Mouse (Mus musculus): Measurements from ENCODE around the gene Rtp3.

Rtp3 gene

GRCm38 (mm10) chr9:110990204-110990603, at the start of gene Rtp3:
Rtp3 (minus strand) TSS chr9:110990583.
- no peak for DNase-seq (ENCODE audit: low read depth, low spot score)

GRCm38 (mm10) chr9:111039966-111040365, 49.6 kb upstream of the Rtp3 start:
- no peak for DNase-seq (ENCODE audit: low read depth, low spot score)

- DNase-seq (ENCODE audit: low read depth, low spot score) = no peak
These were observed 43.3 kb upstream of the Rtp3 start for GRCm38 (mm10) chr9:111033717-111034116.

GRCm38 (mm10) chr9:111026791-111027190, 36.4 kb upstream of the Rtp3 start:
- DNase-seq (ENCODE audit: low read depth, low spot score) = no peak

GRCm38 (mm10) chr9:111019022-111019421, 28.6 kb upstream of the Rtp3 start, which contains the start of gene Ltf:
Ltf (plus strand) TSS chr9:111019271.
- no peak for DNase-seq (ENCODE audit: low read depth, low spot score)

DNA sequence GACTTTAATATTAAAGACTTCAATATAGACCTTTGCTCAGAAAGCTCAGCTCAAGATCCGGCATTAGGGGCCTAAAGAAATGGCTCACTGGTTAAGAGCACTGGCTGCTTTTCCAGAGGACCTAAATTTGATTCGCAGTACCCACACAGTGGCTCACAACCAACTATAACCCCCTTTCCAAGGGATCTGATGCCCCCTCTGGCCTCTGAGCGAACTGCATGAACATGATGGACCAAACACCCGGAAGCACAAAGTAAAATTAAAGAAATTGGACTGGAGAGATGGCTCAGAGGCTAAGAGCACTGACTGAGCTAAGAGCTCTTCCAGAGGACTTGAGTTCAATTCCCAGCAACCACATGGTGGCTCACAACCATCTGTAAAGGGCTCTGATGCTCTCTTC, 25.3 kb upstream of the Rtp3 start:
- no peak for DNase-seq (ENCODE audit: low read depth, low spot score)

DNA sequence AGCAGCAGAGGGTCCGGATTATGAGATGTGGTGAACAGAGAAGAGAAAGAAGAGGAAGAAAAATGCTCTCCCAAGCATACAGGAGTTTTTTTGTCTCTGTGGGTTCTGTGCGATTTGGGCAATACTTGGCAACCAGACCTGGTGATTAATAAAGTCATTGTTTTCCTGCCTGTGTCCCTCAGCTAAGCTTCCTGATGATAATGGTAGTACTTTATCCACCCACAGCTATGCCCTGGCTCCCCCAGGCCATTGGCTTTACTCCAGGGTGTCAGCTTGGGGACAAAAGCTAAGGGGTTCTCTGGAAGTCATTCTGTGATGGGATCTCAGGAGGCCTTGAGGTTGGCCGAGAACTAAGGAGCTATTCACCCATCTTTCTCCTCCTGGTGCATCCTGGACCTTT, 21.7 kb upstream of the Rtp3 start:
- DNase-seq (ENCODE audit: low read depth, low spot score) = no peak

DNA sequence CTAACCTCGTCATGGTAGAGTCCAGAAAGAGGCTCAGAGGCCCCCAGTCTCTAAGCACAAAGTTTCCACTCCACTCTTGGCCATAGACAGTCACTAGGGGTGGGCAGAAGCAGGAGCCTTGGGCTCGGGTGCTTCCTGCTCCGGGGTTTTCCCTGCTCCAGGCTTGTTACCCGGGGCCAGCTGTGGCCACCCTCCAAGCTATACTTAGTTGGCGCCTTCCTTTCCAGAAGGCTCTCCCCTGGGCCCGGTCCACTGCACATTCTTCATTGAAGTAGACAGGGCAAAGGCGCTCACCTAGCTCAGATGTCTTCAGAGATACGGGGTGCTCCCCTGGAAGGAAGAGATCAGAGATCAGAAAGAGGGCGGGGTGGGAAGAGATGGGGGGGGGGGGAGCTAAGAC, 21.2 kb upstream of the Rtp3 start:
- DNase-seq (ENCODE audit: low read depth, low spot score) = no peak

GRCm38 (mm10) chr9:111009763-111010162, 19.4 kb upstream of the Rtp3 start:
- DNase-seq (ENCODE audit: low read depth, low spot score) = no peak

GRCm38 (mm10) chr9:111006544-111006943, 16.2 kb upstream of the Rtp3 start:
- no peak for DNase-seq (ENCODE audit: low read depth, low spot score)

DNA sequence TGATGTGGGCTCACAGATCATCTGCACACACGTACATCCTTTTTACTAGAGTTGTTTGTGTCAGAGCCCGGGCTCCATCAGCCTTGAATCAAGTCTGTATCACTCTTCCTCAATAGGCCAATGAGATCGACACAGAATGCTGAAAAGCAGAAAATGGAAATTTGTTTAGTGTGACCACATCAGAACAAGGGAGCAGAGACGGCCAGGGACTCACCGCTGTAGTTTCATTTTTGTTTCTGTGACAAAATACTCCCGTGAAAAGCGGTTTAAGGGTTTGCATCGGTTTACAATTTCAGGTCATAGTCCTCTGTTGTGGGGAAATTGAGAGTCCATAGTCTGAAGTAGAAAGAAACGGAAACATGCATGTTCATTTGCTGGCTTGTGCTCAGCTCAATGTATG, 12.9 kb upstream of the Rtp3 start:
- DNase-seq (ENCODE audit: low read depth, low spot score) = no peak

DNA sequence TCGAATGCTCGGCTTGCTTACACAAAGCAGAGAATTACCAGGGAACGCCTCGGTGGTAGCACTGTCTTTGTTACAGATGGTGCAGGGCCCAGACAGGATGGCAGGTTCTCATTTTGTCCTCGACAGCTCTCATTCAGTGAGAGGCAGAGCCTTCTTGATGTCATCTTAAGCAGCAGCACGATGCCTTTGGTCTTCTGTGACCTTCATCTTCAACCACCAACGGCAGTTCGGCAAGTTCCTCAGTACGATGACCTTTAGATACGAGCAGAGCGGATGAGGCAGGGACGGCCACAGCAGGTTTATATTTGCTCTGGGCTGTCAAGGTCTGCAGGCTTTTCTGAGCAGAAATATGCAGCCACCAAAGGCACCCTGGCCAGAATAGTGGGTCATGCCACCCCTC, 11.2 kb upstream of the Rtp3 start:
- no peak for DNase-seq (ENCODE audit: low read depth, low spot score)

DNA sequence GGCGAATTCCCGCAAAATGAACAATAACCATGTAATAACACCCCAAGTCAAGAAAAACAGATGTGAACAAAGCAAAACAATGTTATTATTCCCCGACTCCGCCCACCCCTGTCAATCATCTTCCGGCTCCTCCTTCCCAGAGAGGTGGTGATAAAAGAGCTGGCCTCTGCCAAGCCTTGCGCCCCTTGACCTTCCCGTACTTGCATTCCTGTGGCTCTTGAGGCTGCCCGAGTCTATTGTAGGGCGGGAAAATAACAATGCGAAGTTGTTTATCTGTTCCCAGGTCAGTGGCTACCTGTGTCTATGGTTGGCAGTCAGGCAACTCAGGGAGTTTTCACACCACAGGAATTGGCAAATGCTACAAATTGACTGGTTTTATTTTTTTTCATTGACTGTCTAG, 9.5 kb upstream of the Rtp3 start:
- no peak for DNase-seq (ENCODE audit: low read depth, low spot score)

DNA sequence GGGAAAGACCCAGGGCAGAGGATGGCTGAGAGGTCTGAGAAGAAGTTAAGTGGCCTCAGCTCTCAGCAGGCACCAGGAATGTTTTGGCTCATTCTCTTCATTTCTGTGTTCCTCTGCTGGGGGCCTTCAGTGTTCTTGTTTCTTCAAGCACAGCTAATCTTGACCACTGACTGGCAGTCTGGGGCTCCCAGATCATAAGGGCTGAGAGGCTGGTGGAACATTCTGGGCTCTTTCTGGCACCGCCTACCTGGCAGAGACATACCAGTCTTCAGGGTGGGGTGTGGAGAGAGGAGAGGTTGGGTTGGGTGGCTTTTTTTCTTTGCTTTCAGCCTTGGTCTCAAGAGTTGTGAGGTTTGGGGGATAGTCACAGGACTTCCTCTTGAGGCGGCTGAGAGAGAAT, 8.7 kb upstream of the Rtp3 start:
- DNase-seq (ENCODE audit: low read depth, low spot score) = no peak

DNA sequence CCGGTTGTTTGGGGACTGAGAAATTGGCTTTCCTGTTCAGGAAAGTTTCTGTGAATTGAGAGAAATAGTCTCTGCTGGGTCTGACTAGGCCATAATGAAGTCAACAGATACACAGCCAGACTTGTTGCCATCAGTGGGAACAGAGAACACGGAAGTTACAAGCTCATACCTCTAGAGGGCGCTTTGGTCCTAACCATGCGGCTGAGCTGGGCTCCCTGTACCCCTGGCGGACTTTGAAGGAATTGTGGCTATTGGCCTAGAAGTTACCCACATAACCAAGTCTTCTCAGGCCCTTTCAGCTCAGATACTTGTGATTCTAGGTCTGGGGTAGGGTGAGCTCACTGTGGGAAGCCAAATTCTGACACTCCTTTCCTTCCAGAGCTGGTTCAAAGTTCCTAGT, 6.9 kb upstream of the Rtp3 start:
- peak; percentile 68 for DNase-seq (ENCODE audit: low read depth, low spot score)

- DNase-seq (ENCODE audit: low read depth, low spot score) = peak; percentile 68
These were observed 4.4 kb upstream of the Rtp3 start for GRCm38 (mm10) chr9:110994716-110995172.

DNA sequence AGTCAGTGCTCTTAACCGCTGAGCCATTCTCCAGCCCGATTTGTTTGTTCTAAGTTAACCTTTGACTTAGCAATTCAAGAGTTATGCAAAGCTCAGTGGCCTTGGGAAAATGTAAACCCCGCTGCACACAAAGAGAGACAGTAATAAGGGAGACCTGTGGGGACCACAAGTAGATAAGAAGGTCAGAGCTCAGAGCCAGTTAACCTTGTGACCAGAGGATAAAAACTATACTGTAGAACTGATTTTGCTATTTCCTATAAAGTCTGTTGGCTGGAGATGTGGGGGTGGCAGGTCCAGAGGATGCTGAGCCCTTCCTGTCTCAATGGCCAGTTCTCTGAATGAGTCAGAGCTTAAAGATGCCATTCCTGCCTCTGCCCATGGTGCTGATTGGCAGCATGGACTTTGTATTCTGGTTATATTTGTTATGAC, 2.9 kb upstream of the Rtp3 start:
- DNase-seq (ENCODE audit: low read depth, low spot score) = no peak

DNA sequence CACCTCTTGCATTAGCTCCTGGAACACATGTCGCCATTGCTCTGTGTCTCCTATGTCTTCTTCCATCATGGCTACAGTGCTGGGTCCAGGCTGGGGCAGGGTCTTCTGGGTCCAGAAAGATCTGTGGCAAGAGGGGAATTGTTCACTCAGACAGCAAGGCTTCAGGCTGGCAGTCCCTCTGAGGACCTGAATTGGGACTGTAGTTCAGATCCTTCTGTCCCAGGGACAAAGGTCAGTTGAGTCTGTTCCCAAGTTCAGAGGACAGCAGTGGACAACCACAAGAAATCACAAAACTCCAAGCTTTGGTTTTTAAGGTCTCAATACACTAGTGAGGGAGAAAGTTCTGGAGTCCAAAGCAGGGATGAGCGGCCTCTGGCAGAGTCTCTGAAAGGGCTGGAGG, 840 bp downstream of the Rtp3 start:
- no peak for DNase-seq (ENCODE audit: low read depth, low spot score)

- DNase-seq (ENCODE audit: low read depth, low spot score) = no peak
These were observed 1.2 kb downstream of the Rtp3 start for GRCm38 (mm10) chr9:110989141-110989540.

DNA sequence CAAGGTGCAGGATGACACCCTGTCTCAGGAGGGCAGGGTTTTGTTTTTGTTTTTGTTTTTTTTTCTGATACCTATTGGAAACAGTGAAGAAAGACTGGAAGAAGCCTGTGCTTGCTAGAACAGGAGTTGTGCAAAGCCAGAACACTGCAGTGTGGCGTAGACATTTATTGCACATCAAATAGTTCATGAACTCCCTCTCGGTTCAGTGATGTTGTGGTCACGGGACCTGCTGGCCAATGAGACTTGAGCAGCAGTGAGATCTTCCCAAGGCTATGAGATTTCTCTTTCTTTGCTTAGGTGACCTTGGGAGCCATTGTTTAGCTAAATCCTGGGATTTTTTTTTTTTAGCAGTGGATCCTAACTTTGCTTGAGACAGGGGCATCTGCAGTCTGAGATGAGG, 2.3 kb downstream of the Rtp3 start:
- no peak for DNase-seq (ENCODE audit: low read depth, low spot score)

GRCm38 (mm10) chr9:110987331-110987730, 3.1 kb downstream of the Rtp3 start:
- DNase-seq (ENCODE audit: low read depth, low spot score) = no peak

- DNase-seq (ENCODE audit: low read depth, low spot score) = no peak
These were observed 4.4 kb downstream of the Rtp3 start for GRCm38 (mm10) chr9:110985951-110986350.

GRCm38 (mm10) chr9:110985541-110985940, 4.8 kb downstream of the Rtp3 start:
- DNase-seq (ENCODE audit: low read depth, low spot score) = no peak

DNA sequence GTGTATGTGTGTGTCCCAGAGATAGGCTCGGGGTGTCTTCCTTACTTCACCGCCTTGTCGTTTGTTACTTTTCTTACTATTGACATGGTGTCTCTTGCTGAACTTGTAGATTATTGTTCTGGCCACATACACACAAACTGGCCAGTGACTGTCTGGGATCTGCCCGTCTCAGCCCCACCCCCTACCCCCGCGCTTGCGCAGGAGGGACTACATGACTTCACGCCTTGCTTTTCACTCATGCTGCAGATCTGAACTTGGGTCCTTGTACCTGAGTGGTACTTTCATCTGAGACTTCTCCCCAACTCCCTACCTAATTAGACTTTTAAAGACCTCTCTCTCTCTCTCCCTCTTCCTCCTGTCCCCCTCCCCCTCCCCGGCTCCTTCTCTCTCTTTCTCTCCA, 6.3 kb downstream of the Rtp3 start:
- no peak for DNase-seq (ENCODE audit: low read depth, low spot score)

GRCm38 (mm10) chr9:110982351-110982750, 8.0 kb downstream of the Rtp3 start:
- DNase-seq (ENCODE audit: low read depth, low spot score) = no peak

Data from embryo, embryonic 11.5 days (tissue).